Mouse (Mus musculus): ENCODE measurements around the gene BC048507. TPM values are rescaled to one million over a fixed set of nuclear protein-coding genes. Genes with fewer than 3 reads are reported as not detected.
A peak's percentile ranks its signal among the peaks of the same experiment; 100 is the strongest.

Gene BC048507
- total RNA-seq, 1 experiment: not detected

DNA sequence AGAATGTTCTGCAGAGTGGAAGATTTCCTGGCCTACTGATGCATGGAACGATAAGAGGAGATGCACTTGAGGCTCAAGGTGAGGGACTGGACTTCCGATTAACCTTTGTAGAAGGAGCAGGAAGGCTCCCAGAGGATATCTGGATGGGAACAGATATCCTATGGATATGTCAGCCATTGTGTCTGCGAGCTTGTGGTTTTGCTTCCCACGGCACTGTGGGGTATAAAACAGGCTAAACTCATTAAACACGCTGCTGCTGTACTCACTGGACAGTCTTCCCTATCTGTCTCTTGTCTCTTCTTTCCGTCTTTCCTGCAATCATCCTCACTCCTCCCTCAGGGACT is 19.4 kb upstream of the BC048507 start:
- TF ChIP-seq ZNF384 (IDR thresholded peaks at IDR 0.05; ENCODE audit: low read depth, low read length) (no peak), HCFC1 (IDR thresholded peaks at IDR 0.05; ENCODE audit: borderline replicate concordance, insufficient read depth, low read length) (no peak), MAFK (IDR thresholded peaks at IDR 0.05; ENCODE audit: insufficient read depth, low read depth, low read length) (no peak), ZC3H11A (IDR thresholded peaks at IDR 0.05; ENCODE audit: borderline replicate concordance, low read depth, low read length) (no peak), CHD2 (IDR thresholded peaks at IDR 0.05; ENCODE audit: low read depth, low read length) (no peak)
- peaks cover 8 to 18% of the 10 kb centered on the region in 2 experiments for H3K4me1 ChIP-seq (ENCODE audit: control insufficient read depth in 2 of 2, insufficient read depth in 2 of 2, low read length in 2 of 2, poor library complexity in 1 of 2)
- H3K27ac ChIP-seq (ENCODE audit: insufficient read depth, low read depth, low read length, poor library complexity, severe bottlenecking): peak overlapping the region; percentile 94
- DNase-seq (ENCODE audit: low read depth, low spot score): no peak
- no peaks in the 10 kb centered on the region for H3K36me3 ChIP-seq (ENCODE audit: control insufficient read depth, insufficient read depth, low read length, poor library complexity, severe bottlenecking)
- peak overlapping the region; percentile 16 to 69; a peak in 2 of 4 replicates for H3K4me3 ChIP-seq (ENCODE audit: insufficient read depth in 1 of 2, low read depth in 1 of 2, low read length in 2 of 2, poor library complexity in 1 of 2, severe bottlenecking in 1 of 2)
- H3K9me3 ChIP-seq (ENCODE audit: control insufficient read depth, insufficient read depth, low read depth, low read length): no peaks in the 10 kb centered on the region
- in situ Hi-C loops (cut with MboI; ENCODE audit: low sequenced_read_pairs in 2 of 2, unreplicated experiment in 2 of 2): no loop called here
- peak overlapping the region; percentile 65; the same call in 1 of the 2 replicates for H3K9ac ChIP-seq (ENCODE audit: insufficient read depth, low read depth, low read length, poor library complexity, severe bottlenecking)

DNA sequence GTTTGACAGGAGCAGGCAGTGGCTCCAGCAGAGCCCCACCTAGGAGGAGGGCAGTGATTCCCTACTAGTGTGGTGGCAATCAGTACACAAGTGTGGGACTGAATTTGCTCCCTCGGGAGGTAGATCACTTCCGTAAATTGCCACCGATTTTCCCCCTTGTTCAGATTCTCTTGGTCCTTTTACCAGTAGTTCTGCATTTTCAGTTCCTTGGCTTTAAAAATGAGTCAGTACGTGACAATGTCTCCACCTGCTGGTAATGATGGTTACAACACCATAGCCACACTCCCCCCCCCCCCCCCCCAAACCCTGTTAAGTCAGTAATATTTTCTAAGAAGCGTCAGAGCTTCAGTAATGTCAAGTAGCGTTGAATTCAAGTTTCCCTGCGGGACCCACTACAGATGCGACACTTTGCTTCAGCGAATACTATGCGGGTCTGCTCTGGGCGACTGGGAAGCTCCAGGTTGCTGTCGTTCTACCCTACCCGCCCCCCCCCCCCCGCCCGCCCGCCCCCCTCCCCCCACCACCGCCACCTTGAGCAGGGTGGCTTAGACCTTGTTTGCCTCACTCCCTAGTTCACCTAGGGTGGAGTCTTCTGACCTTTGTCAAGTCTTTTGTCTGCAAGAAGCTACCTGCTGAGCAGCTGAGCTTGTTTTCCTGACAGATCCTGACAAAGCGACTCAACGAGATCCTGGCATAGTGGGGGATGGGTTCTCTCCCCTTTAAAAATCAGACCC is 18.8 kb upstream of the BC048507 start:
- TF ChIP-seq CHD2 (IDR thresholded peaks at IDR 0.05; ENCODE audit: low read depth, low read length) (peak; percentile 56; the same call in 1 of the 2 replicates), MAFK (IDR thresholded peaks at IDR 0.05; ENCODE audit: insufficient read depth, low read depth, low read length) (no peak), ZNF384 (IDR thresholded peaks at IDR 0.05; ENCODE audit: low read depth, low read length) (no peak), HCFC1 (IDR thresholded peaks at IDR 0.05; ENCODE audit: borderline replicate concordance, insufficient read depth, low read length) (no peak), ZC3H11A (IDR thresholded peaks at IDR 0.05; ENCODE audit: borderline replicate concordance, low read depth, low read length) (peak; percentile 80)
- Histone ChIP-seq H3K4me1 (ENCODE audit: control insufficient read depth in 2 of 2, insufficient read depth in 2 of 2, low read length in 2 of 2, poor library complexity in 1 of 2) (peaks cover 9 to 16% of the 10 kb centered on the region in 2 experiments), H3K36me3 (ENCODE audit: control insufficient read depth, insufficient read depth, low read length, poor library complexity, severe bottlenecking) (no peaks in the 10 kb centered on the region), H3K4me3 (ENCODE audit: insufficient read depth in 1 of 2, low read depth in 1 of 2, low read length in 2 of 2, poor library complexity in 1 of 2, severe bottlenecking in 1 of 2) (peak overlapping the region; percentile 32 to 69; a peak in 3 of 4 replicates), H3K9me3 (ENCODE audit: control insufficient read depth, insufficient read depth, low read depth, low read length) (no peaks in the 10 kb centered on the region), H3K9ac (ENCODE audit: insufficient read depth, low read depth, low read length, poor library complexity, severe bottlenecking) (peak overlapping the region; percentile 65; the same call in 1 of the 2 replicates), H3K27ac (ENCODE audit: insufficient read depth, low read depth, low read length, poor library complexity, severe bottlenecking) (peak overlapping the region; percentile 100)
- peak; percentile 76 for DNase-seq (ENCODE audit: low read depth, low spot score)
- in situ Hi-C loops (cut with MboI; ENCODE audit: low sequenced_read_pairs in 2 of 2, unreplicated experiment in 2 of 2): no loop called here

GRCm38 (mm10) chr13:67844853-67845194 is 18.3 kb upstream of the BC048507 start:
- no peak for DNase-seq (ENCODE audit: low read depth, low spot score)
- peak overlapping the region; percentile 100 for H3K27ac ChIP-seq (ENCODE audit: insufficient read depth, low read depth, low read length, poor library complexity, severe bottlenecking)
- peak overlapping the region; percentile 28 to 51 for H3K4me3 ChIP-seq (ENCODE audit: insufficient read depth in 1 of 2, low read depth in 1 of 2, low read length in 2 of 2, poor library complexity in 1 of 2, severe bottlenecking in 1 of 2)
- no peaks in the 10 kb centered on the region for H3K36me3 ChIP-seq (ENCODE audit: control insufficient read depth, insufficient read depth, low read length, poor library complexity, severe bottlenecking)
- H3K4me1 ChIP-seq (ENCODE audit: control insufficient read depth in 2 of 2, insufficient read depth in 2 of 2, low read length in 2 of 2, poor library complexity in 1 of 2): peaks cover 9 to 16% of the 10 kb centered on the region in 2 experiments
- in situ Hi-C loops (cut with MboI; ENCODE audit: low sequenced_read_pairs in 2 of 2, unreplicated experiment in 2 of 2): no loop called here
- H3K9me3 ChIP-seq (ENCODE audit: control insufficient read depth, insufficient read depth, low read depth, low read length): no peaks in the 10 kb centered on the region
- TF ChIP-seq ZC3H11A (IDR thresholded peaks at IDR 0.05; ENCODE audit: borderline replicate concordance, low read depth, low read length) (no peak), MAFK (IDR thresholded peaks at IDR 0.05; ENCODE audit: insufficient read depth, low read depth, low read length) (no peak), ZNF384 (IDR thresholded peaks at IDR 0.05; ENCODE audit: low read depth, low read length) (no peak)
- peak overlapping the region; percentile 70 for H3K9ac ChIP-seq (ENCODE audit: insufficient read depth, low read depth, low read length, poor library complexity, severe bottlenecking)

DNA sequence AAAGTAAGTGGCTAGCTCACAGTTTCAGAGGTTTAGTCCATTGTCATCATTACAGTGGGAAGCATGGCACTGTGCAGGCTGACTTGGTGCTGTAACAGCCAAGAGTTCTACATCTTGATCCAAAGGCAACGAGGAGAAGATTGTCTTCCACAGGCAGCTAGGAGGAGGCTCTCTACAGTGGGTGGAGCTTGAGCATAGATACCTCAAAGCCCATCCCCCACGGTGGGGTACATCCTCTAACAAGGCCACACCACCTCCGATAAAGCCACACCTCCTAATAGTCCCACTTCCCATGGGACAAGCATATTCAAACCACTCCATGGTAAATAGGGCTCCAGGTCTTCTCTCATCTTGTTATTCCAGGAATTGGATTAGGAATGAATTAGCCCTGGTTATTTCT is 12.8 kb upstream of the BC048507 start:
- in situ Hi-C loops (cut with MboI; ENCODE audit: low sequenced_read_pairs in 2 of 2, unreplicated experiment in 2 of 2): no loop called here
- no peak for TF ChIP-seq ZC3H11A (IDR thresholded peaks at IDR 0.05; ENCODE audit: borderline replicate concordance, low read depth, low read length)
- no peak for TF ChIP-seq MAFK (IDR thresholded peaks at IDR 0.05; ENCODE audit: insufficient read depth, low read depth, low read length)
- TF ChIP-seq ZNF384 (IDR thresholded peaks at IDR 0.05; ENCODE audit: low read depth, low read length): no peak
- TF ChIP-seq CHD2 (IDR thresholded peaks at IDR 0.05; ENCODE audit: low read depth, low read length): no peak
- no peak for TF ChIP-seq HCFC1 (IDR thresholded peaks at IDR 0.05; ENCODE audit: borderline replicate concordance, insufficient read depth, low read length)
- no peak overlapping the region for H3K4me3 ChIP-seq (ENCODE audit: insufficient read depth in 1 of 2, low read depth in 1 of 2, low read length in 2 of 2, poor library complexity in 1 of 2, severe bottlenecking in 1 of 2)
- H3K27ac ChIP-seq (ENCODE audit: insufficient read depth, low read depth, low read length, poor library complexity, severe bottlenecking): no peak overlapping the region
- H3K9me3 ChIP-seq (ENCODE audit: control insufficient read depth, insufficient read depth, low read depth, low read length): no peaks in the 10 kb centered on the region
- no peak for DNase-seq (ENCODE audit: low read depth, low spot score)
- peaks cover 4 to 9% of the 10 kb centered on the region in 2 experiments; a peak in 3 of 4 replicates for H3K4me1 ChIP-seq (ENCODE audit: control insufficient read depth in 2 of 2, insufficient read depth in 2 of 2, low read length in 2 of 2, poor library complexity in 1 of 2)
- H3K9ac ChIP-seq (ENCODE audit: insufficient read depth, low read depth, low read length, poor library complexity, severe bottlenecking): no peak overlapping the region
- H3K36me3 ChIP-seq (ENCODE audit: control insufficient read depth, insufficient read depth, low read length, poor library complexity, severe bottlenecking): no peaks in the 10 kb centered on the region

All from ES-E14 (cell line).